Mouse (Mus musculus) large intestine, adult 2 months (tissue): Measurements from ENCODE around the gene D230025D16Rik. TPM values are rescaled to one million over a fixed set of nuclear protein-coding genes. Genes with fewer than 3 reads are reported as not detected.
"Not testable (repeated sequence)": the region's sequence is repeated elsewhere in the genome, so short reads cannot be mapped to it uniquely, and the experiment has no call there.

ENCODE experiments used
- DNase-seq: peaks from one replicate; pipeline ENCODE4 v3.0.0-alpha.2; 2012; ENCODE audit warnings: low read depth, low spot score
- WGBS: fragments of 180-500 bp; shearing (Covaris S2); methylation state at CpG from one replicate; pipeline ENCODE4 v1.1.7; 2018; 5-methylcytosine and 5-hydroxymethylcytosine counted together
- polyA plus RNA-seq: library from polyadenylated mRNA; depleted of rRNA; stranded (reverse); fragments of >200 nt; gene quantifications from 2 replicates; pipeline ENCODE4 v1.2.3, GENCODE M21; 2012; rRNA removed

Gene D230025D16Rik
- 13.0 and 14.5 TPM in 2 replicates for polyA plus RNA-seq

- WGBS: 1% methylated on average over 34 of the region's 34 CpGs
- DNase-seq: peak; percentile 79
Measured at GRCm38 (mm10) chr8:105224413-105225271, at the start of gene D230025D16Rik. Gene D230025D16Rik (plus strand): TSS chr8:105225145.

- 100% methylated on average over 3 of the region's 3 CpGs for WGBS
- not testable (repeated sequence) for DNase-seq
Measured at GRCm38 (mm10) chr8:105175287-105175686, 49.7 kb upstream of the D230025D16Rik start.

GRCm38 (mm10) chr8:105178211-105178800 is 46.6 kb upstream of the D230025D16Rik start:
- 87% methylated on average over 6 of the region's 6 CpGs for WGBS
- DNase-seq: no peak

GRCm38 (mm10) chr8:105182201-105182600 is 42.7 kb upstream of the D230025D16Rik start:
- DNase-seq: no peak

GRCm38 (mm10) chr8:105186467-105187005 is 38.4 kb upstream of the D230025D16Rik start:
- no peak for DNase-seq
- 62% methylated on average over 1 of the region's 1 CpGs for WGBS

More at GRCm38 (mm10) chr8:105182201-105182600, 42.7 kb upstream of the D230025D16Rik start:
- 38% methylated on average over 1 of the region's 1 CpGs for WGBS

- 97% methylated on average over 5 of the region's 5 CpGs for WGBS
- no peak for DNase-seq
Measured at GRCm38 (mm10) chr8:105192182-105192581, 32.8 kb upstream of the D230025D16Rik start.

- no peak for DNase-seq
- 84% methylated on average over 1 of the region's 1 CpGs for WGBS
Measured at GRCm38 (mm10) chr8:105205748-105206147, 19.2 kb upstream of the D230025D16Rik start.

GRCm38 (mm10) chr8:105206766-105207275 is 18.1 kb upstream of the D230025D16Rik start:
- 74% methylated on average over 7 of the region's 7 CpGs for WGBS
- no peak for DNase-seq

GRCm38 (mm10) chr8:105207675-105208273 is 17.2 kb upstream of the D230025D16Rik start:
- 95% methylated on average over 2 of the region's 2 CpGs for WGBS

GRCm38 (mm10) chr8:105209153-105210110 is 15.5 kb upstream of the D230025D16Rik start:
- no peak for DNase-seq
- 79% methylated on average over 1 of the region's 1 CpGs for WGBS

More at GRCm38 (mm10) chr8:105207675-105208273, 17.2 kb upstream of the D230025D16Rik start:
- DNase-seq: no peak

GRCm38 (mm10) chr8:105214104-105214503 is 10.8 kb upstream of the D230025D16Rik start:
- no peak for DNase-seq
- WGBS: 89% methylated on average over 5 of the region's 5 CpGs

GRCm38 (mm10) chr8:105217926-105218522 is 6.9 kb upstream of the D230025D16Rik start:
- DNase-seq: no peak
- 76% methylated on average over 5 of the region's 5 CpGs for WGBS

GRCm38 (mm10) chr8:105223850-105224249 is 1.1 kb upstream of the D230025D16Rik start:
- no peak for DNase-seq
- 55% methylated on average over 7 of the region's 7 CpGs for whole genome bisulfite sequencing

- DNase-seq: no peak
- under 1% methylated on average over 27 of the region's 27 CpGs for WGBS
Measured at GRCm38 (mm10) chr8:105225272-105225593, 288 bp downstream of the D230025D16Rik start.

- WGBS: 4% methylated on average over 6 of the region's 6 CpGs
- DNase-seq: no peak
Measured at GRCm38 (mm10) chr8:105225917-105226316, 972 bp downstream of the D230025D16Rik start.

- DNase-seq: no peak
- 85% methylated on average over 12 of the region's 12 CpGs for WGBS
Measured at GRCm38 (mm10) chr8:105231503-105232320, 6.8 kb downstream of the D230025D16Rik start.

GRCm38 (mm10) chr8:105232321-105232693 is 7.4 kb downstream of the D230025D16Rik start:
- not testable (repeated sequence) for DNase-seq
- 85% methylated on average over 4 of the region's 4 CpGs for whole genome bisulfite sequencing
